Mouse (Mus musculus) kidney, adult 2 months (tissue): Measurements from ENCODE around the gene Itgam. TPM values are rescaled to one million over a fixed set of nuclear protein-coding genes. Genes with fewer than 3 reads are reported as not detected.

Experiments used
- DNase-seq: peaks from one replicate; pipeline ENCODE4 v3.0.0; 2021
- H3K27ac ChIP-seq: fragments of 200-500 bp; 2 replicates; pipeline ENCODE4 v1.5.1; 2012; ENCODE audit warnings: low read depth, low read length, control low read depth, inconsistent platforms; ENCODE audit not compliant: insufficient read depth
- H3K27me3 ChIP-seq: fragments of 200-500 bp; replicated peaks from 2 replicates; pipeline ENCODE4 v1.6.1; 2012; ENCODE audit warnings: mild to moderate bottlenecking, moderate library complexity, low read length, inconsistent platforms; ENCODE audit not compliant: control insufficient read depth, insufficient read depth
- H3K36me3 ChIP-seq: fragments of 200-500 bp; 2 replicates; pipeline ENCODE4 v1.6.1; 2012; ENCODE audit warnings: mild to moderate bottlenecking, moderate library complexity, low read length, inconsistent platforms; ENCODE audit not compliant: control insufficient read depth, insufficient read depth
- H3K4me1 ChIP-seq: fragments of 200-500 bp; 2 replicates; pipeline ENCODE4 v1.6.1; 2011; ENCODE audit warnings: low read length; ENCODE audit not compliant: control insufficient read depth, insufficient read depth
- H3K4me3 ChIP-seq: fragments of 200-500 bp; 2 replicates; pipeline ENCODE4 v1.5.1; 2011; ENCODE audit warnings: mild to moderate bottlenecking, low read depth, low read length, control low read depth; ENCODE audit not compliant: insufficient read depth
- CTCF ChIP-seq: fragments of 200-500 bp; conservative IDR thresholded peaks from 2 replicates; pipeline ENCODE4 v1.5.1; 2011; ENCODE audit warnings: low read depth, mild to moderate bottlenecking, control low read depth, low read length, moderate library complexity, mixed read lengths; ENCODE audit not compliant: insufficient read depth, insufficient read length
- POLR2A ChIP-seq: fragments of 200-500 bp; IDR thresholded peaks from one replicate; pipeline ENCODE4 v1.6.1; 2011; ENCODE audit warnings: low read depth, low read length, control low read depth
- WGBS: fragments of 180-500 bp; shearing (Covaris S2); methylation state at CpG from one replicate; pipeline ENCODE4 v1.1.7; 2018; 5-methylcytosine and 5-hydroxymethylcytosine counted together
- polyA plus RNA-seq: library from polyadenylated mRNA; depleted of rRNA; stranded (reverse); fragments of >200 nt; gene quantifications from 2 replicates; pipeline ENCODE4 v1.2.3, GENCODE M21; 2012

Gene Itgam
- polyA plus RNA-seq, 1 experiment, result 7.0 TPM

- DNase-seq, result no peak
- no peak overlapping the region for H3K27ac ChIP-seq
- no peak for TF ChIP-seq POLR2A
- TF ChIP-seq CTCF, result no peak
- H3K36me3 ChIP-seq, result no peaks in the 10 kb centered on the region
- no peaks in the 10 kb centered on the region for H3K4me1 ChIP-seq
- H3K27me3 ChIP-seq, result no peaks in the 10 kb centered on the region
- no peak overlapping the region for H3K4me3 ChIP-seq
- 62% methylated on average over 2 of the region's 2 CpGs for WGBS
Measured at GRCm38 (mm10) chr7:128110314-128110713, 47.9 kb downstream of the Itgam start.

GRCm38 (mm10) chr7:128112131-128112530 is 49.7 kb downstream of the Itgam start:
- Histone ChIP-seq H3K27ac (no peak overlapping the region), H3K36me3 (no peaks in the 10 kb centered on the region), H3K4me3 (no peak overlapping the region), H3K27me3 (no peaks in the 10 kb centered on the region), H3K4me1 (no peaks in the 10 kb centered on the region)
- no peak for DNase-seq
- 90% methylated on average over 11 of the region's 11 CpGs for WGBS
- TF ChIP-seq CTCF (no peak), POLR2A (no peak)

GRCm38 (mm10) chr7:128114371-128115105 is 52.1 kb downstream of the Itgam start:
- TF ChIP-seq POLR2A, result no peak
- TF ChIP-seq CTCF, result no peak
- H3K36me3 ChIP-seq, result no peaks in the 10 kb centered on the region
- H3K4me1 ChIP-seq, result no peaks in the 10 kb centered on the region
- DNase-seq, result no peak
- H3K27me3 ChIP-seq, result no peaks in the 10 kb centered on the region
- no peak overlapping the region for H3K27ac ChIP-seq
- WGBS, result 95% methylated on average over 11 of the region's 11 CpGs
- H3K4me3 ChIP-seq, result no peak overlapping the region

- no peak for DNase-seq
- Histone ChIP-seq H3K4me1 (no peaks in the 10 kb centered on the region), H3K36me3 (no peaks in the 10 kb centered on the region), H3K27ac (no peak overlapping the region), H3K27me3 (no peaks in the 10 kb centered on the region), H3K4me3 (no peak overlapping the region)
- no peak for TF ChIP-seq POLR2A
- 75% methylated on average over 5 of the region's 5 CpGs for WGBS
Measured at GRCm38 (mm10) chr7:128115211-128115958, 52.9 kb downstream of the Itgam start.

DNA sequence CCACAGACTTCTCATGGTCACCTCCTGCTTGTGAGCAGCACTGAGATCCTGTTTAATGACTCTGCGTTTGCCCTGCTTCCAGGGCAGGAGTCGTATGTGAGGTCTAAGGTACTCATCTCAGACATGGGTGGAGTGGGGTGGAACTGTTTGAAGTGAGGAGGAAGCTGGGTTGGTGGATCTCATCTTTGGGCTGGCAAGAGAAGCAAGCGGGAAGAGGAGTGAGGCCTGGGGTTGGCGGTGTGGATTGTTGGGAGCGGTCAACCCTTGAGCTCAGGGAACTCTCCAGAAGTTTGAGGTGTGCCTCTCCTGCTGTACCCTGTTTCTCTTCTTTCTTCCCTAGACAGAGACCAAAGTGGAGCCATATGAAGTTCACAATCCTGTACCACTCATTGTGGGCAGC is 54.0 kb downstream of the Itgam start:
- no peak overlapping the region for H3K4me3 ChIP-seq
- H3K27me3 ChIP-seq, result no peaks in the 10 kb centered on the region
- H3K36me3 ChIP-seq, result no peaks in the 10 kb centered on the region
- WGBS, result 87% methylated on average over 5 of the region's 5 CpGs
- no peaks in the 10 kb centered on the region for H3K4me1 ChIP-seq
- H3K27ac ChIP-seq, result no peak overlapping the region
- no peak for DNase-seq
- TF ChIP-seq CTCF (no peak), POLR2A (no peak)

DNA sequence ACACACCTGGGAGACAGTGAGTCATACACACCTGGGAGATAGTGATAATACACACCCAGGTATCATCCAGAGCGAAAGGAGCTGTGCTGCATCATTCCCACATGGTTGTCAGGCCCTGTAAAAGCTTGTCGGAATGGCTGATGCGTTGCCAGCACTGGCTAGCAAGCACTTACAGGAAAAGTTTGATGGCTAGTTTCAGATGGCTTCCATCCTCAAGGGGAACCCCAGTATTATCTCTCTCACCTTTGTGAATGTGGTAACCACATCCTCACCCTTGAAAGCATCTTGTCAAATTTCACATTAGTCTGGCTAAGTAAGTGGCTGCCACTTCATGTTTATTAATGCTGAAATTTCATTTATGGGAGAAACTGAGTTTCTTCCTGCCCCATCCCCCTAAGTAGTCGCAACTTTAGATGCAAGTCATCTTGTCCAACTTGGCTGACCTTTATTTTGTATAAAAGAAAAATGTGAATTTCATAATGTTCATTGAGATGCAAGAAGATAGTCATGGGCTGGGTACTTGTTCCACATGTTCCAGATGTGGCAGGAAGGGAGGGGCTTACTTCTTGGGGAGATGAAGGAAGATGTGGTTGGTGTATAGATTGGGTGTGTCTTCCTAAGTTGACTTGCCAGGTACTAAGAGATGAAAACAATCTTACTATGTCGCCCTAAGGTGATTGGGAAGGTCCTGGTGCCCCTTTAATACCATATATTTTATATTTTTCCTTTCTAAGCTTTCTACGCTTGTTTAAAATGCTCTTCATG is 57.5 kb downstream of the Itgam start:
- TF ChIP-seq POLR2A, result no peak
- TF ChIP-seq CTCF, result no peak
- no peaks in the 10 kb centered on the region for H3K27me3 ChIP-seq
- WGBS, result 87% methylated on average over 6 of the region's 6 CpGs
- DNase-seq, result no peak
- H3K4me1 ChIP-seq, result no peaks in the 10 kb centered on the region
- H3K27ac ChIP-seq, result no peak overlapping the region
- H3K36me3 ChIP-seq, result no peaks in the 10 kb centered on the region
- no peak overlapping the region for H3K4me3 ChIP-seq

DNA sequence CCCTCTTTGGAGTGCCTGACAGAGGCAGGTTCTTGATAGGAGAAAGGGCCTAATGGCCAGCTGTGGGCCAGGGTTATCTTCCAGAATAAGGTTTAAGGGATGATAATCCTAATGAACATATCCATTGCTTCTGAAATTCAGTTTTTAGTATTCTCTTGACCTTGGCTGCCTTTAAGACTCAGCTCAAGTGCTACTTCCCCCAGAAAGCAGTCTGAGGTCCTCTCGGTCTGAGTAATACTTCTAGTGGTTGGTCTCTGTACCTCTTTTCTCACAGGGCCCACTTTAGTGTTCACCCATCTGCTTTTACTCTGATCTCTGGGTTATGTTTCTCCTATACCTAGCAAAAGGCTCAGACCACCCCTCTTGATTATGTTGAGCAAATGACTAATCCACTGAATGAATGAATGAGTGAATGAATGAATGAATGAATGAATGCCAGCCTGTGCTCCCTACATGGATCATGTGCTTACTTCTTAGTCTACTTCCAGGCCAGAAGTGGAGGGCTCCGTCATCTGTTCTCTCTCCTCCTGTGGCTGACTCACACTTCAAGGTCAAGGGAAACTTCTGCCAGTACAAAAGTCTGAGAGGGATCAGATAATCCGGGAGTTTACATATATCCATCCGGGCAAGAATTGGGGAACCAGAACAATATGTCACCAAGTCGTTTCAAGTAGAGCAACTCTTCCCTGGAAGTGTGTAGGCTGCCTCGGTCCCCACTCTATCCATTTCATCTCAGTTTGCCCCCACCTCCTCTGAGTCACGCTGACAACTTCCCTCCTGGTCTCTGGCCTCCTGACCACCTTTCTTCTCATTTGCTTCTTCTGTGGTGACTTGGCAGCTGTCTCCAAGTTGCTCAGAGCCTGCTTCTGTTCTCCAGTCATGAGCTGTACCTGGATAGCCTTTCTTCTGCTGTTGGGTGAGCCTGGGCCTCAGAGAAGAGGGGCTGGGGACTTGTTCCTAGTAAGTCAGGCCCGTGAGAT is 66.6 kb downstream of the Itgam start, which contains the start of gene Itgax:
TSS of gene Itgax (plus strand) at position 807 of the 980 bp plus-strand sequence.
- DNase-seq, result no peak
- Histone ChIP-seq H3K4me1 (no peaks in the 10 kb centered on the region), H3K27ac (no peak within 1 kb of the TSS), H3K27me3 (no peaks in the 10 kb centered on the region), H3K36me3 (no peaks in the 10 kb centered on the region), H3K4me3 (no peak within 1 kb of the TSS)
- TF ChIP-seq CTCF (no peak), POLR2A (no peak)
- 74% methylated on average over 8 of the region's 8 CpGs for WGBS
